Mouse (Mus musculus): ENCODE results near the gene Ovol2.
"Not testable (repeated sequence)": the region's sequence is repeated elsewhere in the genome, so short reads cannot be mapped to it uniquely, and the experiment has no call there.

Ovol2 gene

GRCm38 (mm10) chr2:144331401-144332302 lies at the start of gene Ovol2:
TSS of gene Ovol2 (minus strand) at chr2:144332146.
- peak; percentile 78 for DNase-seq (ENCODE audit: low spot score)

GRCm38 (mm10) chr2:144381741-144382140 lies 49.8 kb upstream of the Ovol2 start:
- DNase-seq (ENCODE audit: low spot score): no peak

GRCm38 (mm10) chr2:144381293-144381692 lies 49.3 kb upstream of the Ovol2 start:
- no peak for DNase-seq (ENCODE audit: low spot score)

DNA sequence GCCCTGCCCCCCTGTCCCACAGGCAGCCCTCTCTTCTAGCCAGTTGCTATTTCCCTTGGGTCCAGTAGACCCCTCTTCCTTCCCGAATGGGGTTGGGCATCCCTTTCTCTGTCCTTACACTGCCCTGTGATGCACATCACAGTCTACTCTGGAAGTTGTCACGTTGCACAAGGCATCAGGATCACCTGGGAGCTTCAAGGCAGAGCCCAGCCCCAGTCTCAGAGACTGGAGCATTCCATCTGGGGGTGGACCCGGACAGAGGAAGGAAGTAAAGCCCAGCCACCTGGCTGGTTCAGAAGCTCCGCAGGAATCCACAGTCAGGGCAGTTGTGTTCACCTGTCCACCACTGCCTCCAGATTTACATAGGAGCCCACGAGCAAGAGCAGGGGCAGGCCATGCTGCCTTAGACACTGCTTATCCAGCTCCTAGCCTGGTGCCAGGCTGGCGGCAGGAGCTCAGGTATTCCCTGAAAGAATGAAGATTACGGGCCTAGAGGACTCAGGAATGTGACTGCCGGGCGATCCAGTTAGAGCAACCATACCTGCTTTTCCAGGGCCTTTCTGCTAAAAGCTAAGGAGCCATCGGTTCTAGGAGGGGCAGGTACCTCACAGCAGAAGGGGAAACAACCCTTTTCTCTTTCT lies 43.2 kb upstream of the Ovol2 start:
- no peak for DNase-seq (ENCODE audit: low spot score)

DNA sequence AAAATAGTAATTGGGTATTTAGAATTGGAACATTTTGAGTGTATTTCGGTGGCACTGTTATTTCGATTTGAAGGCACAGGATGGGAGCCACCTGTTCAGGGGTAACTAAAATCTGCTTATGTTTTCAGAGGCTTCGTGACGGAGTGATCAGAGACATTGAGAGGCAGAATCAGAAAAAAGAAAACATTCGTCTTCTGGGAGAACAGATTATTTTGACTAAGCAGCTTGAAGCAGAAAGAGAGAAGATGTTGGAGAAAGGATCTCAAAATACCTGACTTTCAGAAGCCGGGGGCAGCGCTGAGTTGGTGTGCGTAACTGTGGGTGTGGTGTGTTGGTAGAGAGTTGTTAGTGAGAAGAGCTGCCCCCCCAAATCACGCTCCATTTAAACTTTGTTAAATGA lies 41.1 kb upstream of the Ovol2 start:
- no peak for DNase-seq (ENCODE audit: low spot score)

- no peak for DNase-seq (ENCODE audit: low spot score)
Measured at GRCm38 (mm10) chr2:144371566-144371965, 39.6 kb upstream of the Ovol2 start.

- DNase-seq (ENCODE audit: low spot score): no peak
Measured at GRCm38 (mm10) chr2:144369511-144369910, 37.6 kb upstream of the Ovol2 start.

DNA sequence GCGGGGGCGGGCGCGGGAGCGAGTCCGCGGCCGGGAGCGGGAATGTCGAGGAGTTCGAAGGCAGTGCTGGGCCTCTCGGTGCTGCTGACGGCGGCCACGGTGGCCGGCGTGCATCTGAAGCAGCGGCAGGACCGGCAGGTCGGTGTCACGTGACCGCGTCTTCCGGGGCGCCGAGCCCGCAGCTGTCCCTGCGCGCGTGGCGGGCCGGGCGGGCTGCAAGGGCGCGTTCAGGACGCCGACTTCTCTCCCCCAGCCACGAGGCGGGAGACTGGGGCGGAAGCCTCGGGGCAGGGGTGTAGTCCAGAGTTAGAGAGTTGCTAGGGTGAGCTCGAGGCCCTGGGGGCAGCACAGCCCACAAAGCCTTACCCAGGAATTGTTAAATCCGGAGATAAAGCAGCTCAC lies 37.1 kb upstream of the Ovol2 start:
- DNase-seq (ENCODE audit: low spot score): no peak

- DNase-seq (ENCODE audit: low spot score): peak; percentile 96
Measured at GRCm38 (mm10) chr2:144368400-144369019, 36.6 kb upstream of the Ovol2 start, which contains the start of the genes Kat14 and Pet117. TSS of gene Kat14 (plus strand) at chr2:144368983. TSS of gene Pet117 (plus strand) at chr2:144368996.

DNA sequence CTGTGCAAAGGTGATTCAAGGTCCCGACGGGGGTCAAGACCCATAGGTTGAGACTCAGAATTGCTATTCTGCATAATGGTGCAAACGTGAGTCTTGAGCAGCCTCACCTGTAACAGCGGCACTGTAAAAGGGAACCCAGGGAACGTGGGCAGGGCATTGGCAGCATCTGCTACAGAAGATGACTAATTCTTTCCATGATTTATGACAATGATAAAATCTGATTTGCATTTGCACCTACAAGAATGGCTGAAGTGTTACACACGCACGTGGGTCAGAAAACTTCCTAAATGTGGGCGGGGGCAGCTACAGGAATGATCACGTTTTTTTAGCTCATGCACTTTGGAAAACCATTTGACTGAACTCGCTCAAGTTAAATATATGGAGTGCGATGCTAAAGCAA lies 20.9 kb upstream of the Ovol2 start:
- DNase-seq (ENCODE audit: low spot score): no peak

- DNase-seq (ENCODE audit: low spot score): no peak
Measured at GRCm38 (mm10) chr2:144348525-144348924, 16.6 kb upstream of the Ovol2 start.

DNA sequence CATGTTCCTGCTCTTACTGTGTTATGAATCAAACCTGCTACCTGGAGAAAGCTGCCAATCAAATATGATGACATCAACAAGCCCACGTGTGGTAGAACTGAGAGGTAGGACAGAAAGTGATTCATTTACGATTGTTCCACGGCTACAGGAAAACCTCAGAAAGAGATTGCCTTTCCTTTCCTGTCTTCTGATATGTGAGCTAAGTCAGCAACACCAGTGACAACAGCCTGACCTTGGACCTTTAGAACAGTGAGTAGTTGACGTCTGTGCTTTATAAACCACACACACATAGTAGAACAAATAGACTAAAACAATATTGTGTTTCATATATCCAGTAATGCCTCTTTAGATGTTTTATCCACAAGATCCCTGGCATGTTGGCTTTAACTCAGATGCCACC lies 11.2 kb upstream of the Ovol2 start:
- no peak for DNase-seq (ENCODE audit: low spot score)

GRCm38 (mm10) chr2:144338149-144338548 lies 6.2 kb upstream of the Ovol2 start:
- not testable (repeated sequence) for DNase-seq (ENCODE audit: low spot score)

DNA sequence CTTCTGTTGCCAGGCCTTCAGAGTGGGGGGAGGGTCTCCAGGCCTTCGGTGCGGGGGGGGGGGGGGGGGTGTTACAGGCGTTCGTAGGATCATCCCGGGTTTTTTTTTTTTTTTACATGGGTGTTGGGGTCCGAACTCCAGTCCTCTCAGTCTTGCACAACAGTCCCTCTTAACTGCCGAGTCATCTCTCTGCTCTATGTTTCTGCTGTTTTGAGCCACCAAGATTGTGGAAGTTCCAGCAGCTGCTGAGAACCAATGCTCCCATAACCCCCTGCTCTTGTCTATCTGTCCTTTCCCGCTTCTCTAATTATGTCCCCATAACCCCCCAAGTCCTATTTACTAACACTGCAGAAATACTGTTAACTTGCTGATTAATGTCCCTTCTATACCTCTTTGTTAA lies 5.8 kb upstream of the Ovol2 start:
- DNase-seq (ENCODE audit: low spot score): no peak

- DNase-seq (ENCODE audit: low spot score): no peak
Measured at GRCm38 (mm10) chr2:144337230-144337629, 5.3 kb upstream of the Ovol2 start.

GRCm38 (mm10) chr2:144333138-144333842 lies 1.3 kb upstream of the Ovol2 start:
- DNase-seq (ENCODE audit: low spot score): no peak

DNA sequence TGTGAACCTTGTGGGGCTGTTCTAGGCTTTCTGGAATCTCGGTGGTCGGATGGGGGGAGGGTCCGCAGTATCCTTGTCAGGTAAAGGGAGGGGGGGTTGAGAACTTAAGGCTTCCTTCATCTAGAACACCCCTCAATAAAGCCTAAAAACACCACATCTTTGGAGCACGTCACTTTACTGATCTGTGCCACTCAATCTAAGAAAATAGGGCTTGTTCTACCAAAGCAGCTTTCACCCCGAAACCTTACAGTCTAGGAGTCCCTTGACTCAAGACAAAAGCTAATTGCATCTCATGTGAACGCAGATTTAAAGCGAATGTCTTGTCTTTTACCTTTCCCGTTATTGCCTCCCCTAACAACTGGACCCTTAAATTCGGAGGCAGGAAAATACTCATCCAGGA lies 540 bp upstream of the Ovol2 start:
- no peak for DNase-seq (ENCODE audit: low spot score)

DNA sequence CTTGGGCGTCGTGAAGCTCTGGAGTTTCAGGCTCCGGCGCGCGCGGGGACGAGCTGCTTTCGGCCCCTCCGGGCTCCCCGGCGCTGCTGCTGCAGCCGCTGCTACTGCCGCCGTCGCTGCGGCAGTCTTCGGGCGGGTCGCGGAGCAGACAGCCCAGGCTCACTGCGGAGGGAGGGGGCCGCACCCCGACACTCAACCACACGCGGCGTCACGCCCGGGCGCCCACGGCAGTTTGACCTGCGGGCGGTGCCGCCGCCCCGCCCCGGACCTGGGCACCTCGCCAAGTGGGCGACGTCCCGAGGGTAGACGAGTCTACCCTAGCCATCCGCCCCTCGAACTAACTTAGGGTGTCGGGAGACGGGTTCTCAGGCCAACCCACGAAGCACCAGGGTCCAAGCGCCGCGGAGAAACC lies 980 bp downstream of the Ovol2 start:
- DNase-seq (ENCODE audit: low spot score): peak; percentile 6

DNA sequence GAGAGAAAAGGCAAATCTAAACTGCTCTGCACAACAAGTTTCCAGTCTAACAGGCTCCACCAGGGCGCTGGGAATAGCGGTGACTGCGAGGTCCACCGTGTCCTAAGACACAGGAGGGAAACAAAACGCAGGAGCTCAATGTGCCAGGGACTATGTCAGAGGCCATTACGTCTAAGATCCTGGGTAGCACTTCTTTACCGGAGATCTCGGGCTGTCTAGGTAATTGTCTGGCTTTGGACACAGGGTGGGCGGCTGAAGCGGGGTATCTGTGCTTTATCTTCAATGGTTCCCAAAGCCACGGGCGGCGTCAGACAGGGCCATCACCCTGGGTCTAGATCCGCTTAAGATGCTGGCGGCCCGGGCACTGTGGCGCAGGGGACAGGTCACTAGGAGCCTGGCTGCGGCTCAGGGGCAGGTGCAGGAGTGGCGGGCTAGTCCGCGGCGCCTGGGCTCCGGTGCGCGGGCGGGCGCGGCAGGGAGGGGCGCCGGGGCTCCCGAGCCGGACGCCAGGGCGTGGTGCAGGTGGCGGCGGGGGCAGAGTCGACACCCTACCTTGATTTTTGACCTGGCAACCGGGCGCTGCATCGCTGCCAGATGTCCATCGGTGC lies 1.5 kb downstream of the Ovol2 start:
- peak; percentile 8 for DNase-seq (ENCODE audit: low spot score)

GRCm38 (mm10) chr2:144329937-144330336 lies 2.0 kb downstream of the Ovol2 start:
- DNase-seq (ENCODE audit: low spot score): no peak

- DNase-seq (ENCODE audit: low spot score): no peak
Measured at GRCm38 (mm10) chr2:144329451-144329850, 2.5 kb downstream of the Ovol2 start.

DNA sequence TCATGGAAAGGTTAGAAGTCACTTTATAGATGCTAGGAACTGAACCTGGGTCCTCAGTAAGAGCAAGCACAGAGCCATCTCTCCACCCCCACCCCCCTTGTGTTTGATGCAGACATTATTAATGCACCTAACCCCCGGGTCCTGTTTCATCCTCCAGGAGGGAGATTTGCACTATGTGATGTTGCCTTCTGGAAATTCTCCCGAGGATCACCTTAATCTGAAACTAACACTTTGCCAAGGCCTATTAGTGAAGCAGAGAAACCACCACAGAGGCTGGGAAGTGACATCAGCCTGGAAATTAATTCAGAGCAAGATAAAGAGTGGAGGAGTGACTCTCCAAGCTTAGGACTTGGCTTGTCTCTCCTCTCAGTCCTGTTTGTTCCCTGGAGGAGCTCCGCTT lies 7.7 kb downstream of the Ovol2 start:
- DNase-seq (ENCODE audit: low spot score): no peak

Data from lung, postnatal 25 days (tissue).